Mouse (Mus musculus): ENCODE results near the gene Gdf15. TPM values are rescaled to one million over a fixed set of nuclear protein-coding genes. Genes with fewer than 3 reads are reported as not detected.

Gene Gdf15
- total and polyA plus RNA-seq, 3 experiments, result 0.15 to 0.63 TPM; not detected in 1

DNA sequence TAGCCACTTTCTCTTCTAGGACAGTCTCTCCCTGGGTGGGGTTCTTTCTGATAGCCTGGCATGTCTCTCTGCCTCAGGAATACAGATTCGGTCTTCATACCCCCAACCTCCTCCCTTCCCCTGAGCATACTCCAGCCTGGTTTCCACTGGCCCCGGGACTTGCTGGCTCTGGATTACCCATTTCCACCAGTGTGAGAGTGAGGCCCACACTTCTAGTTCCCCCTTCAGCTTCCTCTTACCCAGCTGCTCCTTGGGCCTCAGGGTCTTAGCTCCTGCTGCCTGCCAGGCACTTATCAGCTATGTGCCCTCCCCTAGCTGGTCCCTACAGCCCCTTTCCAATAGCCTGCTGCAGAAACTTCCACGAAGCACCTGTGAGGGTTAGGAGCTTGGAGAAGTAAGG, 16.4 kb downstream of the Gdf15 start, which contains the start of gene Lrrc25 (continued):
- TF ChIP-seq UBTF (IDR thresholded peaks at IDR 0.05; ENCODE audit: borderline replicate concordance, insufficient read depth, low read depth, low read length), result no peak
- no peak for TF ChIP-seq TCF12 (IDR thresholded peaks at IDR 0.05; ENCODE audit: low read depth, low read length)
- peak in 1 of 2 experiments; percentile 26; a peak in 1 of 4 replicates for TF ChIP-seq POLR2A (IDR thresholded peaks at IDR 0.05; ENCODE audit: control insufficient read depth in 1 of 2, insufficient read depth in 1 of 2, low read depth in 1 of 2, low read length in 2 of 2, poor library complexity in 1 of 2)
- 0 out of 2 replicates have a peak, but pooled peaks have one; percentile 5 for TF ChIP-seq TAL1 (IDR thresholded peaks at IDR 0.05; ENCODE audit: low read length)
- no peak for TF ChIP-seq TBP (IDR thresholded peaks at IDR 0.05; ENCODE audit: low read depth, low read length)
- no peak for TF ChIP-seq ZKSCAN1 (IDR thresholded peaks at IDR 0.05; ENCODE audit: low read depth, low read length)

DNA sequence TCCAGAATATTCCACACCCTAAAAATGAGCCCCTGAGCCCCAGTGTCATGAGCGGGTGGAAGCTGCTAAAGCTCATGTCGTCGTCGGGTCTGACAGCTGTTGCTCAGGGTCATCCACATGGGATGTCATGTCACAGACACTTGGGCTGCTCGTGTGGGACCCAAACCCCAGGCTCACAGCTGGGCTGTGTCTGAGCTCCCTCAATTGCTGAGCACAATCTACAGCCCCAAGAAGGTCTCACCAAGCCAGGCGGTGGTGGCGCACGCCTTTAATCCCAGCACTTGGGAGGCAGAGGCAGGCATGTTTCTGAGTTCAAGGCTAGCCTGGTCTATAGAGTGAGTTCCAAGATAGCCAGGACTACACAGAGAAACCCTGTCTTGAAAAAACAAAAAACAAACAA, 17.0 kb downstream of the Gdf15 start:
- Histone ChIP-seq H3K27me3 (ENCODE audit: control insufficient read depth in 1 of 2, insufficient read depth in 2 of 2, low read length in 2 of 2) (no peaks in the 10 kb centered on the region), H3K9ac (ENCODE audit: control insufficient read depth, low read depth, low read length, poor library complexity, severe bottlenecking) (no peak overlapping the region), H3K9me3 (replicated peaks; ENCODE audit: insufficient read depth, low read length) (no peaks in the 10 kb centered on the region), H3K4me1 (ENCODE audit: control insufficient read depth in 1 of 2, insufficient read depth in 2 of 2, low read length in 2 of 2) (peaks cover 2 to 32% of the 10 kb centered on the region in 2 experiments), H3K36me3 (ENCODE audit: control insufficient read depth in 1 of 2, insufficient read depth in 2 of 2, low read length in 2 of 2) (peaks cover 0 to 15% of the 10 kb centered on the region in 2 experiments; a peak in 2 of 4 replicates), H3K27ac (ENCODE audit: control insufficient read depth, low read depth, low read length) (no peak overlapping the region), H3K79me2 (ENCODE audit: control insufficient read depth, insufficient read depth, low read length, poor library complexity) (peaks cover 4% of the 10 kb centered on the region; the same call in 1 of the 2 replicates), H3K4me3 (ENCODE audit: control insufficient read depth in 1 of 2, insufficient read depth in 1 of 2, low read depth in 2 of 2, low read length in 2 of 2) (no peak overlapping the region)
- TF ChIP-seq ETS1 (IDR thresholded peaks at IDR 0.05; ENCODE audit: low read depth, low read length), result no peak
- no peak for TF ChIP-seq E2F4 (IDR thresholded peaks at IDR 0.05; ENCODE audit: borderline replicate concordance, low read depth, low read length)
- no peak for TF ChIP-seq NRF1 (IDR thresholded peaks at IDR 0.05; ENCODE audit: insufficient read depth, low read depth, low read length, poor library complexity, severe bottlenecking)
- no peak for TF ChIP-seq POLR2A (IDR thresholded peaks at IDR 0.05; ENCODE audit: control insufficient read depth in 1 of 2, insufficient read depth in 1 of 2, low read depth in 1 of 2, low read length in 2 of 2, poor library complexity in 1 of 2)
- no peak for TF ChIP-seq SIN3A (IDR thresholded peaks at IDR 0.05; ENCODE audit: low read length)
- TF ChIP-seq MYC (IDR thresholded peaks at IDR 0.05; ENCODE audit: low read depth, low read length), result no peak
- no peak for TF ChIP-seq POLR2AphosphoS5 (IDR thresholded peaks at IDR 0.05; ENCODE audit: borderline replicate concordance, low read depth, low read length)
- no peak for TF ChIP-seq USF2 (IDR thresholded peaks at IDR 0.05; ENCODE audit: borderline replicate concordance in 1 of 2, insufficient read depth in 1 of 2, low read depth in 1 of 2, low read length in 2 of 2)
- TF ChIP-seq MAZ (IDR thresholded peaks at IDR 0.05; ENCODE audit: low read depth, low read length), result no peak
- TF ChIP-seq SMC3 (IDR thresholded peaks at IDR 0.05; ENCODE audit: low read depth, low read length), result no peak
- no peak for TF ChIP-seq CHD2 (IDR thresholded peaks at IDR 0.05; ENCODE audit: low read length)
- no peak for TF ChIP-seq MAX (IDR thresholded peaks at IDR 0.05; ENCODE audit: low read length)
- TF ChIP-seq TCF12 (IDR thresholded peaks at IDR 0.05; ENCODE audit: low read depth, low read length), result no peak
- no peak for TF ChIP-seq POLR2AphosphoS2 (IDR thresholded peaks at IDR 0.05; ENCODE audit: low read length)
- no peak for TF ChIP-seq GATA1 (IDR thresholded peaks at IDR 0.05; ENCODE audit: low read depth, low read length)
- no peak for TF ChIP-seq EP300 (IDR thresholded peaks at IDR 0.05; ENCODE audit: low read depth in 1 of 2, low read length in 2 of 2)
- no peak for TF ChIP-seq NELFE (IDR thresholded peaks at IDR 0.05; ENCODE audit: low read depth, low read length)
- no peak for DNase-seq (ENCODE audit: low read depth, low spot score)

Data from MEL (cell line).